Mouse (Mus musculus) testis, adult 2 months (tissue): Measurements from ENCODE around the gene Arf5.

Experiments used
- CTCF ChIP-seq: fragments of 200-500 bp; IDR thresholded peaks from 2 replicates; pipeline ENCODE4 v1.5.1; 2012; ENCODE audit warnings: low read depth, mild to moderate bottlenecking, inconsistent platforms, low read length, moderate library complexity; ENCODE audit not compliant: control insufficient read depth, insufficient read depth, insufficient replicate concordance
- POLR2A ChIP-seq: fragments of 200-500 bp; IDR thresholded peaks from 2 replicates; pipeline ENCODE4 v1.6.1; 2012; ENCODE audit warnings: low read depth, mild to moderate bottlenecking, inconsistent platforms, low read length, moderate library complexity; ENCODE audit not compliant: control insufficient read depth

GRCm38 (mm10) chr6:28428290-28428689 lies 4.9 kb downstream of the Arf5 start, which contains the start of gene Gcc1:
- no peak for TF ChIP-seq POLR2A
- TF ChIP-seq CTCF = no peak
